Mouse (Mus musculus) layer of hippocampus, postnatal 14 days (tissue): ENCODE results near the gene Emilin1. TPM values are rescaled to one million over a fixed set of nuclear protein-coding genes. Genes with fewer than 3 reads are reported as not detected.
A peak's percentile ranks its signal among the peaks of the same experiment; 100 is the strongest.

Source experiments
- DNase-seq, 2 experiments: peaks; one replicate each; pipeline ENCODE4 v3.0.0; 2021 to 2022; ENCODE audit warnings: low spot score in 2 of 2, mixed read lengths in 1 of 2
- total RNA-seq, 2 experiments: library from RNA; stranded (reverse); gene quantifications; 2 replicates each; pipeline ENCODE4 v1.2.3; 2021

Gene Emilin1
- total RNA-seq, 2 experiments from 2014 or later: 3.9 to 4.5 TPM

DNA sequence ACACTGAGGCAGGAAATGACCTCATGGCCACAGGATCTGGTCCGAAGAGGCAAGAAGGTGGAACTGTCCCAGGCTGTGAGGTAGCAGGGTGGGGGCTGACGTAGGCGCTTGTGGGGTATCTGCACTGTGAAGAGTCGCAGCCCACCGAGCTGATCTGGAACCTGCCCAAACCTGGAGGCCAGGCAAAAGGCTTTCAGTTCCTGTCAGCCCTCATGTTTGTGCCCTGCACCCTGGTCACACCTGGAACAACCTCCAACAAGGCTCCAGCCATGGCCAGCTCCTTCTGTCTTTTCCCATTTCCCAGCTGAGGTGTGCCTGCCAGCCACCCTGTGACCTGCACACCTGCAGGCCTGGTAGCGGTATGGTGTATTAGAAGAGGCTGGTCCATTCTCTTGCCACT is 44.7 kb downstream of the Emilin1 start:
- no peak for DNase-seq

DNA sequence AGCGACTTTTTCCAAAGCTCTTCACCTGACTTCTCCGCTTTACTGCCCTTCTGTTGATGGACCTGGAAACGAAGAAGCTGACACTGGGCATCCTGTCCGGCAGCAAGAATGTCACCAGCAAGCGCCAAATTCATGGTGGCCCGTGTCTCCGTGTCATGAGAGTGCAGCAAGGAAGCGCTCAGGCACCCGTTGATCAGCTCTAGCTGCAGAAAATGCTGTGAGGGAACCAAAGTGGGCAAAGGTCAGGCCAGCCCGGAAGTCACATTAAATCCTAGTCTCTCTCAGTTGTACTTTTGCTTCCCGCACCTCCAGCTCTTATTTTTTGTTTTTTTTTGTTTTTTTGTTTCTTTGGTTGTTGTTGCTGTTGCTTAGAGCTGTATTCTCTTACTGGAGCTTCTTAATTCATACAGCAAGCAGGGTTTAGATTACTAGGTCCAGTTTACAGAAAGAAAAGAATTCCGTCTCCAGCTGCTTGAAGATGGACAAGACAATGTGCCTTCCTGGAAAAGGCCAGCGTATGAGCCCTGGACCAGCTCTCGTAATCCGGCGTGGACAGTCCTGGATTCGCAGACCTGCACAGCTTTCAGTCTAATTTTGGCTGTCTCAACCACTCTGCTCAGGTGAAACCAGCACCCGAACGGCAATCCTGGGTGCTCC is 46.1 kb downstream of the Emilin1 start:
- DNase-seq: no peak

DNA sequence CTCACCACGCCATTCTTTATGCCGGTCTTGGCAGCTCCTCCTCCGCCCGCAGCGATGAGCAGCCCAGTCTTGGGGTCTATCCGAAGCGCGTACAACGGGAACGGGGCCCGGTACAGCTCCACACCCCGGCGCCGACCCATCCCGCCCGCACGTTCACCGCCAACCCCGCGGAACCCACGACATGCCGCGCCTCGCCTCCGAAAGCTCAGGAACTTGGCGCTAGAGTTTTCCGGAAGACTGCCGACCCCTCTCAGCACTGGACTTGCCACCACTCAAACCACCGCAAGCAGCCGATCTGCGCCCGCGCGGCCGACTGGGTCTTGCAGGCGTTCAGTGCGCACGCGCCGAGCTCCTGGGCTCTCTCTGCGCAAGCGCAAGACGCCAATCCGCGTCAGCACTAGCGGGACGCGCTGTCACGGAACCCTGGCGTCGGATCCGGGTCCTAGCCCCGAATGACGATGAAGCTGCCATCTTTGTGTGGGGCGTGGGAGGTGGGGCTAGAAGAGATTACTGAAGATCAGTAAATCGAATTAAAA is 46.8 kb downstream of the Emilin1 start, which contains the start of gene Preb:
Gene Preb, minus strand, starts transcription at position 396 of the 536 bp plus-strand sequence.
- DNase-seq: peak; percentile 99 to 100

DNA sequence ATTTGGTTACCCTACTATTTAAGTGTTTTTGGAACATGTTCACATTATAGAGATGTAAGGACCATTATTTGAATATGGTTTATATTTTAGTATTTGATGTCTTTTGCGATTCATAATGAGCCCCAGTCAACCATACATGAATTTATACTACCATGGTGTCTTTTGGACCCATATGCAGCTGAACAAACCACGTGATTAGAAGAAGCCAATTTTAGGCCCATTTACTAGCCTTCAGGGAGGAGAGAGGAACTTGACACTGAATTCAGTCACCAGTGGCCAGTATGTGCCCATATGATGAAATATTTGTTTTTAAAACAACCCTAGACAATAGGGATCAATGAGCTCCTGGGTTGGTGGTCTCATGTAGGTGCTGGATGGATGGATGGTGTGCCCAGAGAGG is 47.6 kb downstream of the Emilin1 start:
- no peak for DNase-seq

DNA sequence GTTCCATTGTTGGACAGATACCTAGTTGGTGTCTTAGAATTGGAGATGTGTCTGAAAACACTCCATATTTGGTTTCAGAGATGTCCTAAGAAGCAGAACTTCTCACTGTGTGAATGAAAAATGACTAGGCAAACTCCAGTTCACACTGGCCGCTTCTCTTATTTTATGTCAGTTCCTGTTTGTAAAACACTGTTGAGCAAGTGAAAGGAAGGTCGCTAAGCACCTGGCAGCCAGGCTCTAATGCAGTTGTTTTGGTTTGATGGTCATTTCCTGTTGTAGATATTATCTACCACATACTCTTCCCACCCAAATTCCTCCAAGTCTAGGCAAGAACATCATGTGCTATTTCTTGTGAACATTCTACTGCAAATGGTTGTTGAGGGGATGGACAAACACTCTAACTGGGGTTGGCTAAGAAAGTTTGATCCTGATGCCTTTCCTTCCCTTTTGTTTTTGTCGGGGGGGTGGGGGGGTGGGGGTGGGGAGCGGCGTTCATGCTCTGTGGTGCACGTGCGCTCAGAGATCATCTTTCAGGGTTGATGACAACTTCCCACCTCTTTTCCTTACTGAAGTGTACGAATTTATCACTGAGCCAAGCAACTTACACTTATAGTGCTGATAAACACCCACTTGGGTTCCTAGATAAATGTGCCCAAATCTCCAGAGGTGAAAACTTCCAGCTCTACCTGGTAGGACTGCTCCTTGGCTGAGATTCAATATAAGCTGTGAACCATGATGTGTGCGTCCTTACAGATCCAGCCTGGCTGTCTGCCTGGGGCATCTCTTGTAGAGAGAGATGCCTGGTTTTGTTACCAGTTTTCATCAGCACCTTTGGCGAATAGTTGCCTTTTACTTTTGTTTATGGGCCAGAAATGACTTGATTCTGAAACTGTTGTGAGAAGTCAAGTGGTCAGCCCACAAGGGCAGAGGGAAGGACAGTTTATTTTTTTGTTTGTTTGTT is 48.6 kb downstream of the Emilin1 start:
- DNase-seq: no peak

DNA sequence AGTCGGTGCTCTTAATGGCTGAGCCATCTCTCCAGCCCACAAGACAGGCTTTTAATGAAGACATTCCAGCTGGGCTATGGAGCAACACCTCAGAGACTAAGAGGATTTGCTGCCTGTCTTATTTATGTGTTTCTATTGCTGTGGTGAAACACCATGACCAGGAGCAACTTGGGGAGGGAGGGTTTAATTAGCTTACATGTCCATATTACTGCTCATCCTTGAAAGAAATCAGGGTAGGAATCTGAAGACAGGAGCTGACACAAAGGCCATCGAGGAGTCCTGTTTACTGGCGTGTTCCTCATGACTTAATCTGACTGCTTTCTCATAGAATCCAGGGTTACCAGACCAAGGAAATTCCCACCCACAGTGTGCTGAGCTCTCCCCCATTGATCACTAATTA is 50.7 kb downstream of the Emilin1 start:
- DNase-seq: no peak

DNA sequence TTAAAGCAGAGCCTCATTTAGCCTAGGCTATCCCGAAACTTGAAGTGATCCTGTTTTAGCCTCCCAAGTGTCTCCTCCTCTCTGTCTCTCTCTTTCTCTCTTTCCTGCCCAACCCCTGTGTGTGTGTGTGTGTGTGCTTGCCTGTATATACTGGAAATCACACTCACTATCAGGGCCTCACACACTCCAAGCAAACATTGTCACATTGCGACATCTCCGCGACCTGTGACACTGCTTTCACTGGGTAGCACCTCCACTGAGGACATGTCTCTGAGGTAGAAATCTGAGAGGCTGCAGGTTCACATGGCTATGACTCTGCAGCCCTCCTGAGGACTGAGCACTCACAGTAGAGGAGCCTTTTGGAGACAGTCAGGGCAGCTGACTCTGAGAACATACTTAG is 53.0 kb downstream of the Emilin1 start:
- no peak for DNase-seq

DNA sequence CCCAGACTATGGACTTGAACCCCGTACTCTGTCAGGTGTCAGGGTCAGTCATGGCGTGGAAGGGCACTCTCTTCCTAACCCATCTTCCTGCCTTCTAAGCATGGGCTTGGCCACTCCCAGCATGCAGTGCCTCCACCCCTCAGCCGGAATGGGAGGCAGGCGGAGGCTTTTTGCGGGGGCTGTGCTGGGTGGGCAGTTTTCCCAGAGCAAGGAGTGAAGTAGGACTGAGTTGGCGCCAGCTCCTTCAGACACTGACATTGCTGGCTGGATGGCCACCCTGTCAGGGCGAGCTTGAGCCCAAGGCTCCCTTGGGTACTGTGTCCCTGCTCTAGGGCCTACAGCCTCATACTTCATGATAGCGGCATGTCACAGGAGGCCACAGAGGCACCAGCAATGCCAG is 55.2 kb downstream of the Emilin1 start, which contains the start of gene Tcf23:
Gene Tcf23, plus strand, starts transcription at position 247 of the 400 bp plus-strand sequence.
- DNase-seq: no peak

DNA sequence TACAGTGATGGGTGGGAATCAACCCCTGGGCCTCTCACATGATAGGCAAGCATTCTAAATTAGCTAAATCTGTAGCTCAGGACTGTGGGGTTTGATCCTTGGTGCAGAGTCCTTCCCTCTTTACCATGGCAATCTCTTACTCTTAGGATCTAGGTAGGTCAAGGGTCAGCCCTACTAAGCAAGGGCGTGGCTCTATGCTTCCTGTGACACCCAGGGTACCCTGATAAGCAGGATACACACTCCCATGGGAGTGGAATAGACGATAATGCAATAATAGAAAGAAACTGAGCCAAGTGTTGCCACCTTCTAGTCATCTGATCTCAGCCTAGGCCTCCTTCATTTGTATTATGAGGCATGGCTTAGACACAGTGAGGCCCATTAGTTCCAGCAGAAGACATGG is 56.2 kb downstream of the Emilin1 start:
- no peak for DNase-seq

Other genes with a start within 250 kb of the Emilin1 start
- gene Cenpa, start 246.6 kb upstream of the Emilin1 start, total RNA-seq: 1 to 10 TPM; 4.8 to 5.5 TPM
- 100 to 1,000 TPM; 114 to 115 TPM for gene Dpysl5, start 201.8 kb upstream of the Emilin1 start, total RNA-seq
- 100 to 1,000 TPM; 205 to 211 TPM for gene Mapre3, start 98.8 kb upstream of the Emilin1 start, total RNA-seq
- 10 to 100 TPM; 62.4 to 69.4 TPM for gene Tmem214, start 45.4 kb upstream of the Emilin1 start, total RNA-seq
- gene Agbl5, start 24.7 kb upstream of the Emilin1 start, total RNA-seq: 10 to 100 TPM; 12.7 to 14.7 TPM
- gene Ost4, start 5.6 kb upstream of the Emilin1 start, total RNA-seq: 100 to 1,000 TPM; 100 to 108 TPM
- 10 to 100 TPM; 11.5 to 12.9 TPM for gene Khk, start 8.0 kb downstream of the Emilin1 start, total RNA-seq
- 10 to 100 TPM; 24.6 to 26.9 TPM for gene Cgref1, start 32.2 kb downstream of the Emilin1 start, total RNA-seq
- 100 to 1,000 TPM; 129 to 131 TPM for gene Preb, start 47.0 kb downstream of the Emilin1 start, total RNA-seq
- under 1 TPM in 1 of 2 experiments, not detected in 1; 0.17 TPM for gene Tcf23, start 55.3 kb downstream of the Emilin1 start, total RNA-seq
- 10 to 100 TPM; 73.9 to 86.6 TPM for gene Atraid, start 134.9 kb downstream of the Emilin1 start, total RNA-seq
- 10 to 100 TPM; 12.4 to 13.3 TPM for gene Slc5a6, start 135.5 kb downstream of the Emilin1 start, total RNA-seq
- gene Cad, start 141.4 kb downstream of the Emilin1 start, total RNA-seq: 10 to 100 TPM; 15.6 to 17.5 TPM
- gene Dnajc5g, start 192.9 kb downstream of the Emilin1 start, total RNA-seq: not detected
- 10 to 100 TPM; 56.9 to 61.1 TPM for gene Slc30a3, start 194.8 kb downstream of the Emilin1 start, total RNA-seq
- not detected for gene Trim54, start 203.3 kb downstream of the Emilin1 start, total RNA-seq
- not detected for gene Ucn, start 225.4 kb downstream of the Emilin1 start, total RNA-seq
- 10 to 100 TPM; 41.3 to 46.9 TPM for gene Mpv17, start 240.8 kb downstream of the Emilin1 start, total RNA-seq